Mouse (Mus musculus) E14TG2a.4 (cell line): ENCODE data around the gene Trim26.

Source experiments
- H3K27me3 ChIP-seq: 2 replicates; pipeline ENCODE4 v1.6.1; 2014; ENCODE audit warnings: low read length, control low read depth; ENCODE audit not compliant: insufficient read depth
- H3K36me3 ChIP-seq: 2 replicates; pipeline ENCODE4 v1.6.1; 2014; ENCODE audit warnings: low read length, control low read depth; ENCODE audit not compliant: insufficient read depth
- H3K4me1 ChIP-seq: replicated peaks from 2 replicates; pipeline ENCODE4 v1.6.1; 2014; ENCODE audit warnings: low read depth, low read length, control low read depth
- H3K4me3 ChIP-seq: replicated peaks from 2 replicates; pipeline ENCODE4 v1.5.1; 2014; ENCODE audit warnings: mild to moderate bottlenecking, low read length
- H3K9me3 ChIP-seq: 2 replicates; pipeline ENCODE4 v1.6.1; 2014; ENCODE audit warnings: low read length, control low read depth
- CTCF ChIP-seq: conservative IDR thresholded peaks from 2 replicates; pipeline ENCODE4 v1.5.1; 2014; ENCODE audit warnings: low read length
- NANOG ChIP-seq: IDR thresholded peaks from 2 replicates; pipeline ENCODE4 v1.6.1; 2014; ENCODE audit warnings: borderline replicate concordance, low read length, mixed read lengths
- POU5F1 ChIP-seq: IDR thresholded peaks from 2 replicates; pipeline ENCODE4 v1.6.1; 2014; ENCODE audit warnings: low read length, borderline replicate concordance

Gene Trim26

GRCm38 (mm10) chr17:36861680-36862079, 24.7 kb downstream of the Trim26 start:
- no peaks in the 10 kb centered on the region for H3K9me3 ChIP-seq
- H3K4me3 ChIP-seq, result no peak overlapping the region
- H3K36me3 ChIP-seq, result peaks cover 34% of the 10 kb centered on the region
- peaks cover 22% of the 10 kb centered on the region for H3K27me3 ChIP-seq
- no peak for TF ChIP-seq NANOG
- TF ChIP-seq POU5F1, result no peak
- TF ChIP-seq CTCF, result no peak
- peaks cover 10% of the 10 kb centered on the region for H3K4me1 ChIP-seq

- Histone ChIP-seq H3K9me3 (no peaks in the 10 kb centered on the region), H3K36me3 (no peaks in the 10 kb centered on the region), H3K27me3 (peaks cover 52% of the 10 kb centered on the region)
Observed at GRCm38 (mm10) chr17:36866719-36867527, 30.0 kb downstream of the Trim26 start, which contains the start of gene Trim15. Trim15 (minus strand) TSS chr17:36867210.

DNA sequence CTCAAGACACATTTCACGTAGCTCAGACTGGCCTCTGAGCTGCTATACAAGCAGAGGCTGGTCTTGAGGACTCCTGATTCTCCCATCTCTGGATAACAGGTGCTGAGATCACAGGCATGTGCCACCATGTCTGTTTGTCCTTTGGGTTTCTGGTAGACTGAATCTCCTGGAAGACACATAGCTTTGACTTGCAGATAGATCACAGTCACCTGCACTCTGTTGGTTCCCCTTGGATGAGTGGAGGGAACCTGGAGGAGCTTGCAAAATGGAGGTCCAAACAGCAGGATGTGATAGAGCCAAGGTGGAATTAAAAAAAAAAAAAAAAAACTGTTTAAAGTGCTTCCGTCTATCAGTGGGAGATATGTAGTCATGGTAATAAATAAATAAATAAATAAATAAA, 31.9 kb downstream of the Trim26 start:
- TF ChIP-seq NANOG, result no peak

More at GRCm38 (mm10) chr17:36866719-36867527, 30.0 kb downstream of the Trim26 start, which contains the start of gene Trim15:
- TF ChIP-seq NANOG (no peak), POU5F1 (no peak), CTCF (no peak)
- Histone ChIP-seq H3K4me3 (peak within 1 kb of the TSS; percentile 74), H3K4me1 (peaks cover 19% of the 10 kb centered on the region)

DNA sequence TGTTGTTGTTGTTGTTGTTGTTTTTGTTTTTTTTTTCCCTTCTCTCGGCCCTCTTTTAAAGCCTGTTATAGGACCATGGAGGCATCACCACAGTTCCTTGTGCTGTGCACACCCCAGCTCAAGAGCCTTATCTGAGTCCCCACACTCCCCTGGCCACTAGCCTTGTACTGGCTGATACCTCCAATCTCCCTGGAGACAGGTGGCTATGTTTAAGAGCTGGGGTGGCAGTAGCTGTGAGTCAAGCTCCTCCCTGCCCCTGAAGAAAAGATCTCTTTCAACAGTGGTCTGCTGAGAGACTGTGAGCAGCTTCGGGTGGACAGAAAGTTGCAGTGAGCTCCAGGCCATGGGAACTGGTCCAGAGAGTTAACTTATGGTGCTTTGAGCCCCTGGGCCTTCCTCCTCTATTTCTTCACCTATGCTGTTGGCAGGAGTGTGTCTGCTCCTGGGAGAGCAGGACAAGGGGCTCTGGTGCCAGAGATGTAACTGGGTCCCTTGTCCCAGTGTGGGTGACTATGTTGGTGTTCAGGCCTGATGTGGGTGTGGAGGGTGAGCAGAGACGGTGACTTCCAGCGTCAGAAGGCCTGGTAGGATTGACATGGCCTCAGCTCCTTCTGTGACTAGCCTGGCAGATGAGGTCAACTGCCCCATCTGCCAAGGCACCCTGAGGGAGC, 32.5 kb downstream of the Trim26 start, which contains the start of gene Trim10:
Gene Trim10, plus strand, starts transcription at position 291 of the 671 bp plus-strand sequence.
- H3K27me3 ChIP-seq, result peaks cover 59% of the 10 kb centered on the region
- TF ChIP-seq CTCF, result no peak
- TF ChIP-seq NANOG, result no peak
- no peak for TF ChIP-seq POU5F1
- peaks cover 19% of the 10 kb centered on the region for H3K4me1 ChIP-seq
- no peaks in the 10 kb centered on the region for H3K36me3 ChIP-seq
- peak within 1 kb of the TSS; percentile 37; the same call in 1 of the 2 replicates for H3K4me3 ChIP-seq
- no peaks in the 10 kb centered on the region for H3K9me3 ChIP-seq

More for the DNA sequence above, 31.9 kb downstream of the Trim26 start:
- Histone ChIP-seq H3K4me1 (peaks cover 19% of the 10 kb centered on the region), H3K27me3 (peaks cover 62% of the 10 kb centered on the region), H3K36me3 (no peaks in the 10 kb centered on the region), H3K9me3 (no peaks in the 10 kb centered on the region), H3K4me3 (no peak overlapping the region)

DNA sequence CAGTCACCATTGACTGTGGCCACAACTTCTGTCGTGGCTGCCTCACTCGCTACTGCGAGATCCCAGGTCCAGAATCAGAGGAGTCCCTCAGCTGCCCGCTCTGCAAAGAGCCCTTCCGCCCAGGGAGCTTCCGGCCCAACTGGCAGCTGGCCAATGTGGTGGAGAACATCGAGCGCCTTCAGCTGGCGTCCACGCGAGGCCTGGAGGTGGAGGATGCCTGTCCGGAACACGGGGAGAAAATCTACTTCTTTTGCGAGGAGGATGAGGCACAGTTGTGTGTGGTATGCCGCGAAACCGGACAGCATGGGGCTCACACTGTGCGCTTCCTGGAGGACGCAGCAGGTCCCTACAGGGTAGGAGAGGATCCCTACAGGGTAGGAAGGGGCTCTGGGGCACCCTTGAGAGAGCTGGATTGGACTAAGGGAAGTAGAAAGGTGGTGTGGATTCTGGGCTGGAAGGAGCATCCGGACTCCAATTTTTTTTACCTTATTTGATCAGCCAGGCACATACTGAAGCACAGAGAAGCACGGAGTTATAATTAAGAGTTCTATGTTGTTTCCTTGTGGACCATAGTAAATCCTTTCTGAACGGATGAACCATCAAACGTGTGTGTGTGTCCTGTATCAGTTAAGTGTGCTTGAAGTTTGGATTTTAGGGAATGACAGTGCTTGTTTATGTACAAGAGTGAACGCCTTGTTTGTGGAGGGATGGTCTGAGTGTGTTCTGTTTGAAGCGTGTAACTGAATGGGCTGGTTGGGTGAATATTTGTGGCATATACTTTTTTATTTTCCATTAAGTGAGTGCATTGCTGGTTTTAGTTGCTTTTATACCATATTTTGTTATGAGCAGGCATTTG, 33.2 kb downstream of the Trim26 start:
- H3K9me3 ChIP-seq, result no peaks in the 10 kb centered on the region
- H3K4me1 ChIP-seq, result peaks cover 19% of the 10 kb centered on the region
- peaks cover 53% of the 10 kb centered on the region for H3K27me3 ChIP-seq
- TF ChIP-seq POU5F1 (no peak), CTCF (no peak), NANOG (no peak)
- H3K4me3 ChIP-seq, result peak overlapping the region; percentile 37; the same call in 1 of the 2 replicates
- H3K36me3 ChIP-seq, result no peaks in the 10 kb centered on the region

DNA sequence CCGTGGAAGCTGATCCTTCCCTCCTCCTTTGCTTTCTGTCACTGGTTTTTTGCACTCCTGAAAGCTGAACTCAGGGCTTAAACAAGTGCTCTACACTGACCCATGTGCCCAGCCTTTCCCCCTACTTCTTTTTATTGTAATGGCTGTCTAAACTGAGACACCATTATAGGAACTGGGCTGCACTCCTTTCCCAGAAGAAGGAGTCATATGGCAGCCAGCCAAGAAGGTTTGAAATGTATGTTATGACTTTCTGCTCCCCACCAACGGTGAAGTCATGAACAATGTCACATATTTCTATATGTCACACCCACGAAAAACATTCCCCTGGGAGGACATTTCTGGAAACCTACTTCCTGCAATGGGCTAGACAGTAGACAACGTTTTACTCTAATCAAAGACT, 37.7 kb downstream of the Trim26 start:
- Histone ChIP-seq H3K4me1 (peaks cover 4% of the 10 kb centered on the region; the same call in 1 of the 2 replicates), H3K36me3 (no peaks in the 10 kb centered on the region)
- TF ChIP-seq CTCF (no peak), POU5F1 (no peak), NANOG (no peak)

DNA sequence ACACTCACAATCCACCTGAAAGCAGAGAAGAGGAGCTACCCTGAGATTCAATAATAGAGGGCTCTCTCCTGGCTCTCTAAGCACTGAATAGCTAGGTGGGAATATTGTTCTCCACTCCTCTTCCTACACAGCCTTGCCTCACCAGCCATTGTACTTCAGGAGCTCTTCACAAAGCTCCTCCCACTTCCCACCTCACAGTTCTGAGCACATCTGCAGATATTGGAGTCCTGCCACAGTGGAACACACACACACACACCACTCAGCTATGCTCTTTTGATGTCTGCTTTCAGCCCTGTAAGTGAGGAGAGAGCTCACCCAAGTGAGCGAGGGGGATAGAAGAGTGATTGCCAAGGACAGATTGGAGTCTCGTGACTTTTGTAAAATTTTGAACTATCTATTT, 46.4 kb downstream of the Trim26 start:
- no peak for TF ChIP-seq CTCF
- TF ChIP-seq NANOG, result no peak
- no peak for TF ChIP-seq POU5F1
- Histone ChIP-seq H3K4me3 (no peak overlapping the region), H3K4me1 (no peaks in the 10 kb centered on the region), H3K9me3 (peaks cover 17% of the 10 kb centered on the region; the same call in 1 of the 2 replicates), H3K27me3 (no peaks in the 10 kb centered on the region), H3K36me3 (no peaks in the 10 kb centered on the region)

More for the DNA sequence above, 37.7 kb downstream of the Trim26 start:
- H3K27me3 ChIP-seq, result peaks cover 20% of the 10 kb centered on the region
- H3K9me3 ChIP-seq, result no peaks in the 10 kb centered on the region
- H3K4me3 ChIP-seq, result no peak overlapping the region

GRCm38 (mm10) chr17:36885132-36885790, 48.3 kb downstream of the Trim26 start:
- Histone ChIP-seq H3K9me3 (peaks cover 17% of the 10 kb centered on the region; the same call in 1 of the 2 replicates), H3K36me3 (no peaks in the 10 kb centered on the region), H3K27me3 (no peaks in the 10 kb centered on the region), H3K4me1 (no peaks in the 10 kb centered on the region), H3K4me3 (no peak overlapping the region)
- TF ChIP-seq CTCF (no peak), NANOG (no peak), POU5F1 (no peak)
